Mouse (Mus musculus): ENCODE data around the gene Ccnyl1. TPM values are rescaled to one million over a fixed set of nuclear protein-coding genes. Genes with fewer than 3 reads are reported as not detected.

Gene Ccnyl1
- polyA plus RNA-seq, 1 experiment from 2014 or later: 4.5 TPM

GRCm38 (mm10) chr1:64744616-64745015 is 54.4 kb downstream of the Ccnyl1 start:
- Histone ChIP-seq H3K9me3 (ENCODE audit: control insufficient read depth, low read length) (no peaks in the 10 kb centered on the region), H3K9ac (ENCODE audit: low read depth, low read length) (no peak overlapping the region), H3K4me1 (ENCODE audit: control insufficient read depth, insufficient read depth, low read depth, low read length) (no peaks in the 10 kb centered on the region), H3K4me2 (ENCODE audit: low read length) (no peak overlapping the region), H3K27ac (ENCODE audit: low read depth, low read length) (no peak overlapping the region), H3K27me3 (replicated peaks; ENCODE audit: control insufficient read depth, insufficient read depth, low read length) (no peaks in the 10 kb centered on the region), H3K4me3 (ENCODE audit: low read length) (no peak overlapping the region), H3K36me3 (ENCODE audit: control insufficient read depth, insufficient read depth, low read length) (no peaks in the 10 kb centered on the region)
- no peak for ATAC-seq

- H3K36me3 ChIP-seq (ENCODE audit: control insufficient read depth, insufficient read depth, low read length): no peaks in the 10 kb centered on the region
- WGBS: 87% methylated on average over 8 of the region's 8 CpGs
Observed at GRCm38 (mm10) chr1:64753109-64753508, 62.9 kb downstream of the Ccnyl1 start.

GRCm38 (mm10) chr1:64753668-64754067 is 63.4 kb downstream of the Ccnyl1 start:
- WGBS: 81% methylated on average over 7 of the region's 7 CpGs
- no peak for ATAC-seq
- Histone ChIP-seq H3K4me2 (ENCODE audit: low read length) (no peak overlapping the region), H3K4me1 (ENCODE audit: control insufficient read depth, insufficient read depth, low read depth, low read length) (no peaks in the 10 kb centered on the region), H3K9me3 (ENCODE audit: control insufficient read depth, low read length) (no peaks in the 10 kb centered on the region), H3K27ac (ENCODE audit: low read depth, low read length) (no peak overlapping the region), H3K9ac (ENCODE audit: low read depth, low read length) (no peak overlapping the region), H3K36me3 (ENCODE audit: control insufficient read depth, insufficient read depth, low read length) (no peaks in the 10 kb centered on the region), H3K27me3 (replicated peaks; ENCODE audit: control insufficient read depth, insufficient read depth, low read length) (no peaks in the 10 kb centered on the region), H3K4me3 (ENCODE audit: low read length) (no peak overlapping the region)

More at GRCm38 (mm10) chr1:64753109-64753508, 62.9 kb downstream of the Ccnyl1 start:
- H3K4me3 ChIP-seq (ENCODE audit: low read length): no peak overlapping the region
- no peaks in the 10 kb centered on the region for H3K9me3 ChIP-seq (ENCODE audit: control insufficient read depth, low read length)
- no peaks in the 10 kb centered on the region for H3K27me3 ChIP-seq (replicated peaks; ENCODE audit: control insufficient read depth, insufficient read depth, low read length)
- no peak overlapping the region for H3K9ac ChIP-seq (ENCODE audit: low read depth, low read length)
- no peak for ATAC-seq
- no peak overlapping the region for H3K4me2 ChIP-seq (ENCODE audit: low read length)
- H3K4me1 ChIP-seq (ENCODE audit: control insufficient read depth, insufficient read depth, low read depth, low read length): no peaks in the 10 kb centered on the region
- no peak overlapping the region for H3K27ac ChIP-seq (ENCODE audit: low read depth, low read length)

GRCm38 (mm10) chr1:64754658-64755057 is 64.4 kb downstream of the Ccnyl1 start:
- H3K4me3 ChIP-seq (ENCODE audit: low read length): no peak overlapping the region
- H3K9me3 ChIP-seq (ENCODE audit: control insufficient read depth, low read length): no peaks in the 10 kb centered on the region
- no peak overlapping the region for H3K4me2 ChIP-seq (ENCODE audit: low read length)
- WGBS: 91% methylated on average over 5 of the region's 5 CpGs
- H3K9ac ChIP-seq (ENCODE audit: low read depth, low read length): no peak overlapping the region
- H3K36me3 ChIP-seq (ENCODE audit: control insufficient read depth, insufficient read depth, low read length): no peaks in the 10 kb centered on the region
- no peak for ATAC-seq
- no peaks in the 10 kb centered on the region for H3K4me1 ChIP-seq (ENCODE audit: control insufficient read depth, insufficient read depth, low read depth, low read length)
- no peak overlapping the region for H3K27ac ChIP-seq (ENCODE audit: low read depth, low read length)
- no peaks in the 10 kb centered on the region for H3K27me3 ChIP-seq (replicated peaks; ENCODE audit: control insufficient read depth, insufficient read depth, low read length)

GRCm38 (mm10) chr1:64755971-64756639 is 65.8 kb downstream of the Ccnyl1 start:
- Histone ChIP-seq H3K4me1 (ENCODE audit: control insufficient read depth, insufficient read depth, low read depth, low read length) (no peaks in the 10 kb centered on the region), H3K9me3 (ENCODE audit: control insufficient read depth, low read length) (no peaks in the 10 kb centered on the region), H3K4me2 (ENCODE audit: low read length) (no peak overlapping the region), H3K36me3 (ENCODE audit: control insufficient read depth, insufficient read depth, low read length) (no peaks in the 10 kb centered on the region), H3K27ac (ENCODE audit: low read depth, low read length) (no peak overlapping the region), H3K27me3 (replicated peaks; ENCODE audit: control insufficient read depth, insufficient read depth, low read length) (no peaks in the 10 kb centered on the region), H3K4me3 (ENCODE audit: low read length) (no peak overlapping the region), H3K9ac (ENCODE audit: low read depth, low read length) (no peak overlapping the region)
- 70% methylated on average over 7 of the region's 7 CpGs for WGBS
- no peak for ATAC-seq

GRCm38 (mm10) chr1:64756640-64757030 is 66.4 kb downstream of the Ccnyl1 start:
- Histone ChIP-seq H3K4me2 (ENCODE audit: low read length) (no peak overlapping the region), H3K27ac (ENCODE audit: low read depth, low read length) (no peak overlapping the region), H3K4me1 (ENCODE audit: control insufficient read depth, insufficient read depth, low read depth, low read length) (no peaks in the 10 kb centered on the region), H3K27me3 (replicated peaks; ENCODE audit: control insufficient read depth, insufficient read depth, low read length) (no peaks in the 10 kb centered on the region), H3K4me3 (ENCODE audit: low read length) (no peak overlapping the region), H3K9ac (ENCODE audit: low read depth, low read length) (no peak overlapping the region; the same call in 1 of the 2 replicates), H3K36me3 (ENCODE audit: control insufficient read depth, insufficient read depth, low read length) (no peaks in the 10 kb centered on the region), H3K9me3 (ENCODE audit: control insufficient read depth, low read length) (no peaks in the 10 kb centered on the region)
- ATAC-seq: no peak
- 78% methylated on average over 10 of the region's 10 CpGs for WGBS

GRCm38 (mm10) chr1:64757254-64757653 is 67.0 kb downstream of the Ccnyl1 start:
- Histone ChIP-seq H3K4me1 (ENCODE audit: control insufficient read depth, insufficient read depth, low read depth, low read length) (no peaks in the 10 kb centered on the region), H3K27me3 (replicated peaks; ENCODE audit: control insufficient read depth, insufficient read depth, low read length) (no peaks in the 10 kb centered on the region), H3K4me3 (ENCODE audit: low read length) (no peak overlapping the region), H3K36me3 (ENCODE audit: control insufficient read depth, insufficient read depth, low read length) (no peaks in the 10 kb centered on the region), H3K4me2 (ENCODE audit: low read length) (no peak overlapping the region), H3K9me3 (ENCODE audit: control insufficient read depth, low read length) (no peaks in the 10 kb centered on the region), H3K27ac (ENCODE audit: low read depth, low read length) (no peak overlapping the region), H3K9ac (ENCODE audit: low read depth, low read length) (no peak overlapping the region)
- peak; percentile 69; the same call in 1 of the 2 replicates for ATAC-seq
- 25% methylated on average over 2 of the region's 2 CpGs for WGBS

- Histone ChIP-seq H3K4me2 (ENCODE audit: low read length) (no peak overlapping the region), H3K27me3 (replicated peaks; ENCODE audit: control insufficient read depth, insufficient read depth, low read length) (no peaks in the 10 kb centered on the region), H3K9ac (ENCODE audit: low read depth, low read length) (no peak overlapping the region), H3K36me3 (ENCODE audit: control insufficient read depth, insufficient read depth, low read length) (no peaks in the 10 kb centered on the region), H3K27ac (ENCODE audit: low read depth, low read length) (no peak overlapping the region), H3K4me1 (ENCODE audit: control insufficient read depth, insufficient read depth, low read depth, low read length) (no peaks in the 10 kb centered on the region), H3K4me3 (ENCODE audit: low read length) (no peak overlapping the region), H3K9me3 (ENCODE audit: control insufficient read depth, low read length) (no peaks in the 10 kb centered on the region)
- no peak for ATAC-seq
- WGBS: 79% methylated on average over 5 of the region's 5 CpGs
Observed at GRCm38 (mm10) chr1:64757766-64758165, 67.5 kb downstream of the Ccnyl1 start.

- ATAC-seq: no peak
- no peaks in the 10 kb centered on the region for H3K4me1 ChIP-seq (ENCODE audit: control insufficient read depth, insufficient read depth, low read depth, low read length)
- no peaks in the 10 kb centered on the region for H3K27me3 ChIP-seq (replicated peaks; ENCODE audit: control insufficient read depth, insufficient read depth, low read length)
- H3K4me3 ChIP-seq (ENCODE audit: low read length): no peak overlapping the region
- no peaks in the 10 kb centered on the region for H3K9me3 ChIP-seq (ENCODE audit: control insufficient read depth, low read length)
- no peaks in the 10 kb centered on the region for H3K36me3 ChIP-seq (ENCODE audit: control insufficient read depth, insufficient read depth, low read length)
- H3K4me2 ChIP-seq (ENCODE audit: low read length): no peak overlapping the region
- no peak overlapping the region for H3K27ac ChIP-seq (ENCODE audit: low read depth, low read length)
- no peak overlapping the region for H3K9ac ChIP-seq (ENCODE audit: low read depth, low read length)
- 81% methylated on average over 4 of the region's 4 CpGs for WGBS
Observed at GRCm38 (mm10) chr1:64761646-64762045, 71.4 kb downstream of the Ccnyl1 start.

Data from hindbrain, embryonic 16.5 days (tissue).